Mouse (Mus musculus): ENCODE results near the gene Rab23.

Rab23 gene

DNA sequence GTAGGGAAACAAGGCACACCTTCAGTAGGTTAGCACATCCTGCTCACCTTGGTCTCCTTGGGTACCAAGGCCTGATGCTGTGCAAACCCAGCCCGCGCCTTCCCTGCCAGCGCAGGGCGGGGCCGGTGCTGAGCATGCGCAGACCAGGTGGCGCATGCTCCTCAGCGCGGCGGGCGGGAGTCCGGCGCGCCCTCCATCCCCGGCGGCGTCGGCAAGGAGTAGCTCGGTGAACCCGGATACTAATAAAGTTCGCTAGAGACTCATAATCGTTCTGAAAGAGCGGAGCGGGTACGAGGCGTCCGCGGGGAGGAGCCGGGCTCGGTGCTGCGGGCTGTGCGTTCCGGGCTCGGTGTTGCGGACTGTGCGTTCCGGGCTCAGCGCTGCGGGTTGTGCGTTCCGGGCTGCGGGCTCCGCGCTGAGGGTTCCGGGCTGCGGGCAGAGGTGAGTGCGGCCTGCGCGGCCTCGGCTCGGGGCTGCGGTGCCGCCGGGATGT is at the start of gene Rab23:
Rab23 (plus strand) TSS at position 155 of the 493 bp plus-strand sequence.
- DNase-seq (ENCODE audit: low read depth, low spot score), result peak; percentile 80

GRCm38 (mm10) chr1:33670164-33670616 is 49.5 kb upstream of the Rab23 start:
- DNase-seq (ENCODE audit: low read depth, low spot score), result peak; percentile 57

- no peak for DNase-seq (ENCODE audit: low read depth, low spot score)
These were observed 48.2 kb upstream of the Rab23 start for GRCm38 (mm10) chr1:33671441-33671840.

DNA sequence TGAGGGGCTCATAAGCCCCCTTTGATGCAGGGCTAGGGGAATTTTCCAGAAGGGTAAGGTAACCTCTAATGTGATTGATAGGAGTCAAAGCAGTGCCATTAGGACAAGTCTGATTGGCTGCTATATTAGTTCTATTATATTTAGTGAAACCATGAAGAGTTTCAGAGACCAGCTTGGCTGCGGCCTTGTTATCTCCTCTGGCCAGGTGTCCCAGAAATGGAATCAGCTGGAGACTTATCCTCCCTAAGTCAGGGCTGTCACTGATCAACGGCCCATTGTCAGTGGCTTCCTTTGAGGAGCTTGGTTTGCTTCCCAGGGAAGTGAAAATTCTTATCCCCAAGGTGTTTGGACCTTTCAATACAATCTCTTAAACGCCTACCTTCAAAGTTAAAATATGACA is 47.6 kb upstream of the Rab23 start:
- no peak for DNase-seq (ENCODE audit: low read depth, low spot score)

GRCm38 (mm10) chr1:33672514-33672913 is 47.2 kb upstream of the Rab23 start:
- peak; percentile 32 for DNase-seq (ENCODE audit: low read depth, low spot score)

GRCm38 (mm10) chr1:33673158-33673960 is 46.3 kb upstream of the Rab23 start:
- no peak for DNase-seq (ENCODE audit: low read depth, low spot score)

DNA sequence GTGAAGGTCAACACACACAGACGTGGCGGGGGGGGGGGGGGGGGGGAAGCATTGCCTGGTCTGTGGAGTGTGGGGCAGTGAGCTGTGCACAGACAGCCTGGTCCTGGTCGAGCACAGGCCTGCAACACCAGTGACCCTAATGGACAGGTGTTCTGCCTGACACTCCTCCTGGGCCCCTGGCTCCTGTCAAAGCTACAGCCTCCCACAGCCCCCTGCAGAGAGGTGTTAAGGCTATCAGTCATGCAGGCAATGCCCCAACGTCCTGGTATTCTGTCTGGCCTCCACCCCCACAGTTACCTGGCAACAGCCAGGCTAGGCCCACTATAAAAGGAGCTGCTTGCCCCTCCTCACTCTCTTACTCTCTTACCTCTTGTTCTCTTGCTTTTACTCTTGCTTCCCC is 39.3 kb upstream of the Rab23 start:
- no peak for DNase-seq (ENCODE audit: low read depth, low spot score)

GRCm38 (mm10) chr1:33680890-33681289 is 38.8 kb upstream of the Rab23 start:
- DNase-seq (ENCODE audit: low read depth, low spot score), result no peak

- no peak for DNase-seq (ENCODE audit: low read depth, low spot score)
These were observed 35.2 kb upstream of the Rab23 start for GRCm38 (mm10) chr1:33684459-33684858.

GRCm38 (mm10) chr1:33688810-33689209 is 30.9 kb upstream of the Rab23 start:
- DNase-seq (ENCODE audit: low read depth, low spot score), result no peak

DNA sequence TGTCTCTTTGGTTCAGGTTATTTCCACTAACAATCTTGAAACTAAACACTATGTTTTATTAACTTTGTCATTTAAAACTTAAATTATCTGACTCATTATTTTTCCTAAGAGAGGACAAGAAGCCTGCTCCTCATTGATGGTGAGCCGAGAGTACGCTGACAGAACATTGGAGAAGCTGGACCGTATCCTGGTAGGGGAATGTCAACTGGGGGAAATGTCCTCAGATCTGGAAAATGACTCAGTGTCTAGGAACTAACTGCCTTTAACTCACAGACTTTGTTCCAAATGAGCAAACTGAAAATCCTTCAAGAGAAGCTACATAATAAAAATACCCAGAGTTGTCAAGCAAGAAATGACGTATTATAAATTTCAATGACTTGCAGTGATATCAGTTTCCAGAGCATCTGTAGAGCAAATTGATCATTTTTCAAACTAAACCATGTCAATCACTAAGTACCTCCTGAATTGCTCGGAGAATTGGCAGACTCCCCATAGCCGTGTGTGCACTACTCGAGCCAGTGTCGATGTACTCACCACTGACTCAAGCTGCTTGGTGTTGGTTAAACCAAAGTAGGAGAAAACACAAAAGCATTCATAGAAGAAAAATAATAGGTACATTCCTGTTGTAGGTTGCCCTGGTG is 30.1 kb upstream of the Rab23 start:
- no peak for DNase-seq (ENCODE audit: low read depth, low spot score)

DNA sequence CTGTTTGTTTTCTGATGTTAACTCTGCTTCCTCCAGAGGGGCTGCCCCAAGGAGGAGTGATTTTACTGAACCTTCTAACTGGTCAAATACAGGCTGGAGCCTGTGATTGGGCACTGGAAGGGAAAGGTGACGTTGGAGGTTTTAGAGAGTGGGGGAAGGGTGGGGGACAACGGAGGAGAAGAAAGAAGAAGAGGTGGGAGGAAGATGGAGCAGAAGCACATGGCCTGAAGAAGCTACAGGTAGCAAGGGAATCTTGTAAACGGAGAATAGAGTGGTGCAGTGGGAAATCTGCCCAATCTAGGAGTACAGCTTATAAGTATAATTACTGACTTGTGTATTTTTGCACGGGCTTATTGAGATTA is 29.6 kb upstream of the Rab23 start:
- no peak for DNase-seq (ENCODE audit: low read depth, low spot score)

DNA sequence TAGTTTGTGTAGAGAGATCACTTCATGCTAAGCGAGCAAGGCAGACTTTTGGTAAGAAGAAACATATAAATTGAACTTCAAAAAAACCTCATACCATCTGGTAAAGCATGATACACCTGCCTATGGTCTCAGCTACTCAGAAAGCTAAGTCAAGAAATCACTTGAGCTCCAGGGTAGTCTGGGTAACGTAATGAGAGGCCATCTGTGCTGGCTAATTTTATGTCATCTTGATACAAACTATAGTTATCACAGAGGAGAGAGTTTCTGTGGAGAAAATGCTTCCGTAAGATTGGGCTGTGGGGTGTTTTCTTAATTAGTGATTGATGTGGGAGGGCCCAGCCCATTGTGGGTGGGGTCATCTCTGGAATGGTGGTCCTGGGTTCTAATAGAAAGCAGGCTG is 25.8 kb upstream of the Rab23 start:
- no peak for DNase-seq (ENCODE audit: low read depth, low spot score)

- DNase-seq (ENCODE audit: low read depth, low spot score), result no peak
These were observed 23.7 kb upstream of the Rab23 start for GRCm38 (mm10) chr1:33696016-33696415.

DNA sequence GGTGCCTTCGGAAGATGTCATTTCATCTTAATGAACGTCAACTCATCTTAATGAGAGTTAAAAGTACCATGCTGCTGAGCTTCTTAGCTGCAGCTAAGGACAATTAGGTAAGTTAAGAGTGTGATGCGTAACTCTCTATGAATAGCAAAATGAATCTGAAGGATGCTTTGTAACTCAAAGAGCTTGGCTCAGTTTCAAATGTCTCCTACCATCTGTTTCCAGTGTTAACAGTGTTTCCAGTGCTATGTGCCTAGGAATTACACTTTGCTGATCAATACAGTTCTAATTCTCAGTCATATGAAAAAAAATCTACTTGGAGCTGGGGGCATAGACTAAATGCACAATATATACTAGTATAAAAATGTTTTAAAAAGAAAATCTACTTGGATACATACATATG is 18.4 kb upstream of the Rab23 start:
- DNase-seq (ENCODE audit: low read depth, low spot score), result no peak

GRCm38 (mm10) chr1:33709615-33710014 is 10.1 kb upstream of the Rab23 start:
- no peak for DNase-seq (ENCODE audit: low read depth, low spot score)

DNA sequence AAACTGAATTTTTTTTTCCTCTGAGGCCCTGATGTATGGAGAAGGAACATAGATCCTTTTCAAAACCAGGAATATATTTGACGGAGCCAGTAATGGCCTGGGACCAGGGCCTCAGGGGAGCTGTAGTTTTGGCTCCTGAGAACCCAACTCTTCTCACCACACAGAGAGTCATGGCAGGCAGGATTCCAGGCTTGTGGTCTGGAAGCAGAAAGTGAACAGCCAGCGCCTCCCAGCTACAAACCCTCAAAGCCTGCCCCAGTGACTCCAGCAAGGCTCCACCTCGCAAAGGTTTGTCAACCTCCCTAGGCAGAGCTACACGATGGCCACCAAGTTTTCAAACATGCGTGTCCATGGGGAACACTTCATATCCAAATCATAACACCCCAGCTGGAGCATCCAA is 7.7 kb upstream of the Rab23 start:
- DNase-seq (ENCODE audit: low read depth, low spot score), result no peak

DNA sequence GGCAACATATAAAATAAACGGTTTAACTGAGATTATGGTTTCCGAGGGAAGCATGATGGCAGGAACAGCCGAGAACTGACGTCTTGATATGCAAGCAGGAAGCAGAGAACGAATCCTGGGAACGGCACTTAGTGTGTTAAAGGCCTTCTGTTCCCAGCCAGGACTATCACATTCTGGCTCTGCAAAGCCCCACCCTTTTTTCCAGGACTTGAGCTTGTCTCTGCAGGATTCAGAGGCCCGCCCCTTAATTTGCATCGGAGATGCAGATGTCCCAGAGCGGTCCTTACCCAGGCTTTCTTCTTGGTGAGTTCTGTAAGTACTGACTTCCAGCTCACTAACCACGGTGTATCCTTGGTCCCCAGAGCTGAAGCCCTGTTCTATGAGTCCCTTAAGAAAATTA is 4.9 kb upstream of the Rab23 start:
- DNase-seq (ENCODE audit: low read depth, low spot score), result no peak

DNA sequence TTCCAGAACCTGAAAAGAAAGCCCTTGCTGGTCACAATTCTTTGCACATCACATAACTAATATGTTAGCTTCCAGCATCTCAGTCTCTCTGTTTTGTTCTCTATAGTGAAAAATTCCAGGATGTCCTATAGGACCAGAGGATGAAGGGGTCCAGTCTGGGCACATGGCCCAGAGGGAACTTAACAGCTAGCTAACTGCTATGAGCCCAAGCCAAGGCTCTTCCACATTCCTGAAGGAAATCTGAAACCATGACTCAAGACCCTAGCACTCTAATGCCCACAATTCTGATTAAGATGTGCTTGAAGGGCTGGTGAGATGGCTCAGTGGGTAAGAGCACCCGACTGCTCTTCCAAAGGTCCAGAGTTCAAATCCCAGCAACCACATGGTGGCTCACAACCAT is 2.1 kb upstream of the Rab23 start:
- no peak for DNase-seq (ENCODE audit: low read depth, low spot score)

- DNase-seq (ENCODE audit: low read depth, low spot score), result no peak
These were observed 544 bp downstream of the Rab23 start for GRCm38 (mm10) chr1:33720231-33720630.

- no peak for DNase-seq (ENCODE audit: low read depth, low spot score)
These were observed 1.3 kb downstream of the Rab23 start for GRCm38 (mm10) chr1:33721020-33721419.

GRCm38 (mm10) chr1:33724516-33724915 is 4.8 kb downstream of the Rab23 start:
- no peak for DNase-seq (ENCODE audit: low read depth, low spot score)

- no peak for DNase-seq (ENCODE audit: low read depth, low spot score)
These were observed 5.4 kb downstream of the Rab23 start for GRCm38 (mm10) chr1:33725086-33725485.
